Mouse (Mus musculus) cerebellum, adult 8-10 months (tissue): ENCODE results near the gene Sec16a.

Source experiments
- DNase-seq: peaks from one replicate; pipeline ENCODE4 v3.0.0; 2022

Sec16a gene

GRCm38 (mm10) chr2:26472312-26473090 is 27.5 kb upstream of the Sec16a start:
- peak; percentile 25 for DNase-seq

GRCm38 (mm10) chr2:26471652-26472285 is 26.8 kb upstream of the Sec16a start:
- DNase-seq, result no peak

GRCm38 (mm10) chr2:26470967-26471366 is 26.0 kb upstream of the Sec16a start:
- DNase-seq, result no peak

GRCm38 (mm10) chr2:26468376-26468775 is 23.4 kb upstream of the Sec16a start:
- DNase-seq, result no peak

DNA sequence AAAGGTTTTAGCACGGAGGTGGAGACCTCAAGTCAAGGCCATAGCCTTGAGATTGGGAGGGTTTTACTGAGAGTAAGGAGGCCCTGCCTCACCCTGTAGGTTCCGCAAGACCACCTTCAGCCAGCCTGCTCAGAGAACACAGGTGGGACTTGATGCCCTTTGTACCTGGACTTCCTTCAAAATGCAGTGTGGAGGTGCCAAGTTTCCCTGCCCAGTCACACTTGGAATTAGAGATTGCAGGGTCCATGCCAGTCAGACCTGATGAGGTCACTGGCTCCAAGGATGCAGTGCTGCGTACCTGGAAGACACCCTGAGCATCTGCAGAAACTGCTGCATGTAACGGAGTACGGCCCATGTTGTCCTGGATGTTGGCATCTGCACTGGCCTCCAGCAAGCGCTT is 18.4 kb upstream of the Sec16a start:
- no peak for DNase-seq

- no peak for DNase-seq
Observed at GRCm38 (mm10) chr2:26462980-26463379, 18.0 kb upstream of the Sec16a start.

- no peak for DNase-seq
Observed at GRCm38 (mm10) chr2:26461667-26462066, 16.7 kb upstream of the Sec16a start.

GRCm38 (mm10) chr2:26460837-26461236 is 15.8 kb upstream of the Sec16a start:
- DNase-seq, result no peak

DNA sequence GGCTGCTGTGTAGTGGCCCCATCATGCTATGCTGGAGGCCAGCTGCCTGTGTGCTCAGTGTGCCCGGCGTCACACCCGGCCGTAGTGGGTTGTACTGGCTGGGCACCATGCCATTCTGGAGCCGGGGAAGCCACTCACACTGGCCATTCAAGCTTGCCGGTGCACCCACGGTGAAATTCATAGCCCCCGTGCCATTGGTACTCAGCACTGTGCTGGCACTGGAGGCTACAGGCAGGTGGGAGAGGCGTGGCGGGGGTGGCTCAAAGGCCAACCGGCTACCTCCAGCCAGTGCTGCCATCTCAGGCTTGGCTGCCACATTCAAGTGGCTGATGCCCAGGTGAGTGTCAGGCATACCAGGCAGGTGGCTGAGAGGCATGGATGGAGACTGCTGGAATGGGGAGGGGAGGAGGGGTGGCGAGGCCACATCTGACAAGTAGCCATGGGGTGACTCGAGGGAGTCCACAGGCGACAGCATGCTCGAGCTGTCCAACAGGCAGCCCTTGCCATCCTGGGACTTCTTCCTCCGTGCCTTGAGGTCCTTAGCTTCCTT is 15.2 kb upstream of the Sec16a start:
- no peak for DNase-seq

GRCm38 (mm10) chr2:26459478-26459877 is 14.5 kb upstream of the Sec16a start:
- no peak for DNase-seq

- no peak for DNase-seq
Observed at GRCm38 (mm10) chr2:26458402-26459124, 13.5 kb upstream of the Sec16a start.

DNA sequence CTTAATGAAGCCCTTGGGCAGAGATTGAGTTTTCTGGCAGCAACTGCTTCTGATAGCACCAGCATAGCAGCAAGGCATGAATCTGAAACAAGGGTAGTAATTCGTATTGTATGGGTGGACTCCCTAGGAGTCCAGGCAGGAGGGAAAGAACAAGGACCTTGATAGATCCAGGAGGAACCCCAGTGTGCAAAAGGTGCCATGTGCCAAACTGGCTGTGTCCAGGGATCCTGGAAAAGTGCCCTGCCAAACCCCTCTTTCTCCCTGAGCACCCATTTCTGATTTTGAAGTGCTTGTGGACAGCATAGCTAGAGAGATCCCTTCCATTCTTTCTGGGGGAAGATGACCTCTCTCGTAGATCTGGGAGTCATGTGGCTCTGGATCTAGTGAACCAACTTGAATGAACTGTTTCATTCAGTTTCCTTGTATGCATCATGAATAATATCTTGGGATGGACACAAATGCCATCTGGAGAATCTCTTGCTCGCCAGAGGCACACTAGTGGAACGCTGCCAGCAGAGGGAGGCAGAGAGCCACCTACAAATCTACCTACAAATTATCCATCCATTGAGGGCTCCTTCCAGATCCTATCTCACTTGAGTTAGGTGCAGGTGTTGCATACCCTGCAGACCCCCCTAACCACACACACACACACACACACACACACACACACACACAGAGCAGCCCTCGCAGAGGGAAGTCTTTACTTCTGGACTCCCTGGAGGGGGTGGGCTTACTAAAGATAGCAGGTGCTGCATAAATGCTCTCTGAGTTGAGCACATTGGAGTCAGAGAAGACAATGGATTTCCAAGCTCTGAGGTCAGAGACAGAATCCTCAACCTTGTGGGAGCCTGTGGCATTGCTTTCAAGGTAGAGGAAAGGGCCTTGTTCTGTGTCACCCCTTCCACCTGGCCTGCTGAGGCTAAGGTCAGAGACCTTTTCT is 4.4 kb upstream of the Sec16a start:
- peak; percentile 82 for DNase-seq

DNA sequence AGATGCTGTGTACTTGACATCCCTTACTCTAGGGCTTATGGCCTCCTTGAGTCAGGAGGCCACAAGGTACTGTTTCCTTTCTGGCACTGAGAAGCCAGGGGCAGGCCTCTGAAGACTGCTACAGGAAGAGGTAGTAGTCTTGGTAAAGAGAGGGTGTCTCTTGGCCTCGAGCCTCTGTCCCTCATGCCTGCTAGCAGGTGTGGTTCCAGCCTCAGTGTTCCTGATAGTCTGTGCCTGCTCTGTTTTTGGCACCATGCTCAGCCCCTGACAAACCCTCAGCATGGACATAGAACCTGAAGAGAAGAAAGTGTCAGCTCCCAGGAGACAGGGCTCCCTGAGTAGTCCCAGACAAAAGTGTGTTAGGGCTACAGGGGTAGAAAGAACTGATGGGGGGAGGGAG is 2.4 kb upstream of the Sec16a start:
- DNase-seq, result no peak

DNA sequence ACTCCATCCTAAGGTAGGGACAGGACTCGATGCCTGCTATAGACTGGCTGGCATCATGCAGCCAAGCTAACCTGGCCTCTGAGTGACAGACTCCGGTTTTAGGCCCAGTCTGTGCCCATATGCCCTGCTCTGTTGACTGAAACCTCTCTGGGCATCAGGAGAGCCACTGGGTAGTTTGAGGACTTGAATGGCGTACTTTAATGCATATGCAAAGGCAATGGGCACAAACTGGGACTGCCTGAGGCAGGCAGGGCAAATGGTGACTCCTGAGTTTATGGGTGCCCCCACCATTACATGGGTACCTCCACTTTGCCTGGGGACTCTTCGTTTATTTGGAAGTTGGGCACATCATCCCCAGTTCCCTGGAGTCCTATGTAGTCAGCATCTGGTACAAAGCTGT is 1.7 kb upstream of the Sec16a start:
- peak; percentile 34 for DNase-seq

GRCm38 (mm10) chr2:26445666-26446445 is 840 bp upstream of the Sec16a start:
- DNase-seq, result no peak

- peak; percentile 24 for DNase-seq
Observed at GRCm38 (mm10) chr2:26444368-26444767, 648 bp downstream of the Sec16a start.

GRCm38 (mm10) chr2:26443876-26444275 is 1.1 kb downstream of the Sec16a start:
- DNase-seq, result no peak

- no peak for DNase-seq
Observed at GRCm38 (mm10) chr2:26442843-26443242, 2.2 kb downstream of the Sec16a start.

DNA sequence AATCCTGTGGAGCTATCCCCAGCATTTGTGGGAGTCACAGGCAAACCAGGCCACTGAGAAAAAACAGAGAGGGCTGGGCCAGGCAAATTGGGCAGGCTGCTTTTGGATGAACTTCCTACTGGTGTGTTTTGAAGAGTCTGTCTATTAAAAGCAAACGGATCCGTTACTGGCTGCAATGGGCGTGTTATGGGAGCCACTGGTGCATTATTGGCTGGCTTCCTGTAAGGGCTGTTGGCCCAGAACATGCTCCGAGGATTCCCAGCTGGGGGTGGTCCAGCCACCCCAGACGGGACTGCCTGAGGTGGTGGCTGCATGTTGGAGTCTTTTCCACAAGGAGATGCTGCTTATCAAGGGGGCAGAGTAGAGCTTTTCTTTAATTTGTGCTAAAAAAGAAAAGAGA is 3.3 kb downstream of the Sec16a start:
- no peak for DNase-seq

DNA sequence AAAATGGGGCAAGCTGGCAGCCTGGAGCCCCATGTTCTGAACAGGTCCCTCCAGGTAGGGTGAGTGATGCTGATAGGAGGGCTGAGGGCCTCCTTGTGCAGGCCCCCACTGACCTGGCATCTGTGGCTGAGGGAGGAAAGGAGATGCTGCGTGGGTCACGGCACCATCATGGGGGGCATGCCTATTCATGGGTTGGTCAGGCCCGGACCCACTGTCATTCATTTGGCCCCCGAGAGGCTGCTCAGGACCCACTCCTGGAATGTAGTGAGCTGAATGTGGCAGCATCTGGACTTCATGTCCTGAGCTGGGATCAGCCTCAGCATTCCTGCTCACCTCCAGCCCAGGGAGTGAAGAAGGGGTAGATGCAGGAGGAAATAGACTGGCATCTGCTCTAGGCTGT is 3.8 kb downstream of the Sec16a start:
- no peak for DNase-seq

GRCm38 (mm10) chr2:26439671-26440070 is 5.3 kb downstream of the Sec16a start:
- DNase-seq, result no peak

DNA sequence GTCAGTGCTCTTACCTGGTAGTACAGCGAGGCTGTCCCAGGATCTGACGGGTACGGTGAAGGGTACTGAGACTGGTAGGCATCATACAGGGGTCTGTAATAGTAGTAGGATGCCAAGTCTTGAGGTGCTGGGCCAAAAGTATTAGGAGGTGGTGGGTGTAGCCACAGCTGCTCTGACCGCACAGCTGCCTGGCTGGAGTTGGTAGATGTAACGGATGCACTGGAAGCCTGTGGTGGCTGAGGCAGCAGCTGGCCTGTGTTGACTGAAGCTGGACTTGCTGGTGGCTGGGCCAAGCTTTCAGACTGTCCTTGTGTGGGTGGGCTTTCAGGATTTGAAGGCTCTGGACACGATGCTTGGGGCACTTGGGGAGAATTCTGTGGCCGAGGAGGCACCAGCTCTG is 6.6 kb downstream of the Sec16a start:
- no peak for DNase-seq
